Mouse (Mus musculus): Measurements from ENCODE around the gene Tiam2.

DNA sequence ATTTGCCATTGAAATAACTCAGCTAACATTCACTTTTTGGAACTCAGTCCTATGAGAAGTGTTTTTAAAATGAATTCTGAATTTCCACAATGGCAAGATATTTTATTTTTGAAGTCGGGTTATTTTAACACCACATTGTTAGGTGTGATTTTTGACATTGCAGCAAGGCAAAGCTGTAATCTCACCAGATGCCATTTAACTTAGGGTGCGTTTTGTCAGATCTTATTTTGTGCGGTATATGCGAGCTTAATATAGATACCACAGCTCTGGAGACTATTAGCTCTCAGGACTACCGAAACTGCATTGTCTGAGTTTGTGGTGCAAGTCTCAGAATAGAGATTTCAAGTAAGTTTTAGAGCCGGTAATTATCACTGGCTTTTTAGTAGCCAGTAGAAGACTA lies 173.7 kb downstream of the Tiam2 start:
- no peak for TF ChIP-seq GATA1 (IDR thresholded peaks at IDR 0.05; ENCODE audit: borderline replicate concordance, low read length)
- no peak for TF ChIP-seq FLI1 (IDR thresholded peaks at IDR 0.05; ENCODE audit: low read length)

Measured in megakaryocyte, embryonic 14.5 days (primary cell).